Mouse (Mus musculus) activated CD4-positive, CD25-positive, alpha-beta regulatory T cell, adult 4 months (primary cell): ENCODE results near the gene Dnase1l2. TPM values are rescaled to one million over a fixed set of nuclear protein-coding genes. Genes with fewer than 3 reads are reported as not detected.

ENCODE experiments used
- ATAC-seq: one replicate; pipeline ENCODE4 v1.8.0; 2017
- polyA plus RNA-seq, 2 experiments: library from polyadenylated mRNA; unstranded; fragments of 100-300 nt; shearing (Covaris generic); gene quantifications; one replicate each; pipeline ENCODE4 v1.2.1; 2017

Gene Dnase1l2
- polyA plus RNA-seq: 1 to 10 TPM; 1.9 to 3.6 TPM

DNA sequence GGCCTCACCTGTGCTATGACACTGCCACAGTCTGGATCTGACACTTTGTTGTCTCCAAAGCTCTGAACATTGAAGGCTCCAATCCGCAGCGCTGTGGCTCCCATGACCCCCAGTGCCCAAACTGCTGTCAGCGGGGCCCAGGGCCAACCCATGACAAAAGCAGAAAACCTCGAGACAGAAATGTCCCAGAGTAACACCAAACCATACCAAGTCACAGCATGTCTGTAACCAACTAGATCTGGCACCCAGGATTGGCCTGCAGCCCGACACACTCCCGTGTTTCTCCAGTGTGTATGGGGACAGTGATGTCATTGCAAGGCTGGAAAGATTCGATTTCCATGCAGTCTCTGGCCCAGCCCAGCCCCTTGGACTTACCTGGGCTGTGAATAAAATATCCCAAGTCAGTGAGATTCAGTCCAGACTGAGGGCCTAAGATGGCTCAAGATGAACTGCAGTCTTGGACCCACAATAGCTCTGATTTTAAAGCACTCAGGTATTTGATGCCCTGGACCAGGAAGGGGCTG is at the start of gene Dnase1l2:
Gene Dnase1l2 (minus strand): TSS at position 474 of the 524 bp plus-strand sequence.
- ATAC-seq: no peak

DNA sequence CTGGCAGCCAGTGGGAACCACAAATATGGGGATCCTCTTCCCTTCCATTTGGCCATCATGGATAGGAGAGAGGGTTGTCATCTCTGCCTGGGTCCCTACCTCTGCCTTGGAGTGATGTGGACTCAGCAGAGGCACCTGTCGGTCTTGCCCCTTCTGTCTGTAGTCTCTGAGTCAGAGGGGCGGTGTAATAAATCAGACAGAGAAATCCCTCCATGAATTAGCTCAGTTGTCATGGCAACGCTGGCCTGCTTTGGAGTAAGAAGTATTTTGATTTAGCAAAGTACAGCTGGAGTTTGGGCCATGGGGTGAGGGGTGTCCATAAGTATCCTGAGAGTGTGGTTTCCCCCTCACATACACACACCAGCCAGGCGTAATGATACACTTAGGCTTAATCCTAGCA is 47.5 kb upstream of the Dnase1l2 start:
- no peak for ATAC-seq

DNA sequence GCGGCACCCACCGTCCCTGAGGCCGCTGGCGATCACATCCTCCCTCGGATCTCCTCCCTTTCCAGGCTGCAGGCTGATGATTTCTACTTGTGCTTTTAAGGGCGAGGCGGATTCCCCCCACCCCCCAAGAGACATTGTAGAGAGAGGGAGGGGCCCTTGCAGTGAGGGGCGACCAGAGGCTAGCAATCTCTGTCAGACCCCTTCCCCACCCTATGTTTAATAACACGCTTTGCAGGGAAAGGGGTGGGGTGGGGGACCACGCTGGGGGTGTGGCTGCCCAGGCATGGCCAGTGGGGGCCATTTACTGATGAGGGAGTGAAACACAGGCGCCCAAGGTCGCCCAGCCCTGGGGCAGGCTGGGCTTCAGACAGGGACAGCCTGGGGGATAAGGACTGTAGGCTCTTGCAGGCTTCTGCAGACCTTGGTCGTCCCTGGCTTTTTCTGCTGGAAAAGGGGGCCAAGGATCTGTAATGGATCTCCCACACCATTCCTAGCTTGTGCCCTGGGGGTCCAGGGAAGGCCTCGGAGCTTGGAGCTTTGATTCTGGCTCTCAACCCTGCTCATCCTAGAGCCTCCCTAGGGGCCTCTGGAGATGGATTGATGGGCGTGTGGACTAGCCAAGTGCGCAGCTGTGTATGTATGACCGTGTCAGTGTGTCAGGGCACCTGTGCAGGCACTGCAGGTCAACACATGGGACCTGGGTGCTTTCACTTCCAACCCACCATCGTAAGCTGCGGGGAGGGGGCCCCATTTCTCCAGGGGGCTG is 46.5 kb upstream of the Dnase1l2 start:
- ATAC-seq: no peak

DNA sequence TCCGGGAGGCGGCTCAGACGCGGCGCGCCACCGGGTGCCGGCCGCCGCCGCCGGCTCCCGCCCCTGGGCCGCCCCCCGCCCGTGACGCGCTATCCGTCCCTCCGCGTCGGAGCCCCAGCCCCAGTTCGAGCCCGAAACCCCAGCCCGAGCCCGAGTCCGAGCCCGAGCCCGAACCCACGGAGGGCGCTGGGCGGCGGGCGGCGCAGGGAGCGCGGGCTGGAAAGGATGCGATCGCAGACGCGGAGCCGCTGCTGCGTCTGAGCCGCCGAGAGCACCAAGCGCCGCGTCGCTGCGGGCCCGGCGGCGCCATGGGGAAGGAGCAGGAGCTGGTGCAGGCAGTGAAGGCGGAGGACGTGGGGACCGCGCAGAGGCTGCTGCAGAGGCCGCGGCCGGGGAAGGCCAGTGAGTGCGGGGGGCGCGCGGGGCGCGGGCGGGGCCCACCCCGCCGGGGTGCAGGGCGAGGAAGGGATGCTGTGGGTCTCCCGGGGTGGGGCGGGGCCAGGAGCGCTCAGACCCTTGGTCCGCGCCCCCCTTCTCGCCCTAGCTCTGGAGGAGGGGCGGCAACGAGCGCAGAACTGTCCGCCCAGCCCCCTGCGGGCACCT is 45.9 kb upstream of the Dnase1l2 start:
- no peak for ATAC-seq

DNA sequence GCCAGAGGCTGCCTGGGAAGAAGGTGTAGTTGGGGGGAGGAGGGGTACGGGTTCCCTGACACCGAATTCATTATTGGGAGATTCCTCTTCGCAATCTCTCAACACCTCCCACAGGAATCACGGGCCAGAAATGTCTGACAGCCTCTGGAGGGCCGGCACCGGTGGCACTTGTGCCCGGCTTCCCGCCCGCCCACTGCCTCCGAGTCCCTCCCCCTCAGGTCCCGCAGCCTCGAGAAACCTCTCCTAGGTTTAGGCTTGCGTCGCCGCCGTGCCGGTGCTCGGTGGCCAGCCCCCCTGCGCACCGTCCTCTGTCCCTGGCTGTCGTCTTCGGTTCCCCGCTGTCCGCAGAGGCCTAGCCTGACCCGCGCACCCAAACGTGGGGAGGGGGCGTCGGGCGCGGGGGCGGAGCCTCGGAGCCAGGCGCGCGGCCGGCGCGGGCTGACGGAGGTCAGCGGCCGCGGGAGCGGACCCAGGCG is 45.3 kb upstream of the Dnase1l2 start, which contains the start of gene Caskin1:
Gene Caskin1 (plus strand): TSS at position 416 of the 476 bp plus-strand sequence.
- ATAC-seq: no peak

DNA sequence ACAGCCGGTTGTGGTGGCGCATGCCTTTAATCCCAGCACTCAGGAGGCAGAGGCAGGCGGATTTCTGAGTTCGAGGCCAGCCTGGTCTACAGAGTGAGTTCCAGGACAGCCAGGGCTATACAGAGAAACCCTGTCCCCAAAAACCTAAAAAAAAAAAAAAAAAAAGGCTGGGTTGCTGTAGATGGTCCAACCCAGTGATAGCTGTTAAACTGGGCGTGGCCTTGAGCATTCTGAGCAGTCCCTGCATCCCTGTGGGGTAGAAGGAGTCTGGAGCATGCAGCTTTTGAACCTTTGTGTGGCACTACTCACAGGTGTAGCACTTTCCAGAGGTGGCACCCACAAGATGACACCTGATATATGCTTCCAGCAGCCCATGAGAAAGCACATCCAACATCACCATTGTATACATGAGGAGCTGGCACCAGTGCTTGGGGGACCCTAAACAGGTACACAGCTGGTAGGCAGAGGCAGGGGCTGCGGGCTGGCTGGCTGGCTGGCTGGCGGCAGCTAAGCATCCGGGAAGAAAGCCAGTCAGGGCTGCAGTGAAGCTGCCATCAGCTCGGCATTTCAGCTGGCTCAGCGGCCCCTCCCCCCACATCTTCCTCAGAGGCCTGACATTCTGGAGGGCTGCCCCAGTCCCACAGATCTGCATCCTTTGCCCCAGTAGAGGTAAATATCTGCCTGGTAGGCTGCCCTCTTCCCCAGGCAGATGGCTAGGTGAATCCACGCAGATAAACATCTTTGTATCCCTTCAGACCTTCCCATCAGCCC is 42.4 kb upstream of the Dnase1l2 start:
- no peak for ATAC-seq

DNA sequence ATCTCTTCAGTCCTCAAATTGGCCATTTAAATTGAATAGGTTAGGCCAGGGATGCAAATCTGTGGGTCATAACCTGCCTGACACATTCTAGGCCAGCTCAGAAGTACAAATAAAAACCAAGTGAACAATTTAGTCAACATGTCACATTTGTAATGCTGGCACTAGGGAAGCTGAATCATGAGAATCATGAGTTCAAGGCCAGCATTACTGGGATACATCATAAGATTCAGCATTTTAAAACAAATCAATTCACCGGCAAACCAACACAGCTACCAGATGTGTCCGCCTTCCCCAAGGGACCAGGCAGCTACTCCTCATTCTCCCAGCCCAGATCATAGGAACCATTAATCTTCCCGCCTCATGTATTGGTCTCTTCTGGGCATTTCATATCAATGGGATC is 40.6 kb upstream of the Dnase1l2 start:
- no peak for ATAC-seq

DNA sequence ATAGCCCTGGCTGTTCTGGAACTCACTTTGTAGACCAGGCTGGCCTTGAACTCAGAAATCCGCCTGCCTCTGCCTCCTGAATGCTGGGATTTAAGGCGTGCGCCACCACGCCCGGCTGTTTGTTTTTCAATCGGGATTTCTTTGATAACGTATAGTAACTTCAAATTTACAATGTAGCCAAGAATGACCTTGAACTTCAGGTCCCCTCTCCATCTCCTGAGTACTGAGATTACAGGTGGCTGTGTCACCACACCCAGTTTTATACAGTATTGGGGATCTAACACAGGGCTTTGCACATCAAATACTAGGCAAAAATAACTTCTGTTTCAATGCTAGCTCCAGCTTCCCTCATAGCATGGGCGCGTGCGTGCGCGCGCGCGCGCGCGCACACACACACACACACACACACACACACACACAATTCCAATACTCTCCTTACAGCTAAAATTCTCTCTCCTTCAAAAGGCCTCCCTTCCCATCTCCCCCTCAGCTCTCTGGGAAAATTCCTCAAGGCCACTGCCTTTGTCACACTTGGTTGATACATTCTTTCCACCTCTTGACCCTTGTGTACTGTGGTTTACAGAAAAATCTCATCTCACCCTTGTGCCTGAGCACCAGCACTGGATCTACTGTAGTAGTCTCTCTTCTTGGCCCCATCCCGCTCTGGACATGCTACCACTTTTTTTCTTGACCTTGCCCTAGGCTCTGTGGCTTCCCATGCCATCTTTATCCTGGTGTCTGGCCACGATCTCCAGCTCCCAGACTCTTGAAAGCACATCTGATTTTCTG is 38.3 kb upstream of the Dnase1l2 start:
- ATAC-seq: no peak

DNA sequence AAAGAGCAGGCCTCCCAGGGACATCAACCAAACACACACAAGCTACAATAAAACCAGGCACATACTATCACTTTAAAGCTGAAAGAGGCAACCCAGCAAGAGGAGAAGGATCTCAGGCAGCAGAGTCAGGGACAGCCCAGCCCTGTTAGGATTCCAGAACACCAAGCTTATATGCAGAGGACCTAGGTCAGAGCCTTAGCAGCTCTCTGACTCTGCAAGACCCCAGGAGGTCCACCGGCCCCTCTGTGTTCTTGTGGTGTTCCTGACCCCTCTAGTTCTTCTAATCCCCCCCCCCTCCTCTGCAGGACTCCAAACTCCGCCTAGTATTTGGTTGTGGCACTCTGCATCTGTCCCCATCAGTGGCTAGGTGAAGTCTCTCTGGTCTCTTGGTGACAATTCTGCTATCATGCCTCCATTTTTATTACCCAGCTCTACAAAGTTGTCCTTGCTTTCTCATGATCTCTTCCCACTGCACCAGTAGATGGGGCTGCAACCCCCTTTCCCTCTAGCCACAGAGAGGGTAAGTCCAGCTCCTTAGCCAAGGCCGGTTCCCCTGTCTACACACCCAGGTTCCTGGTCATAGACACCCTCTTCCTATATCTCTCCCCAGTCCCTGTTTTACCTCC is 37.4 kb upstream of the Dnase1l2 start:
- ATAC-seq: no peak

DNA sequence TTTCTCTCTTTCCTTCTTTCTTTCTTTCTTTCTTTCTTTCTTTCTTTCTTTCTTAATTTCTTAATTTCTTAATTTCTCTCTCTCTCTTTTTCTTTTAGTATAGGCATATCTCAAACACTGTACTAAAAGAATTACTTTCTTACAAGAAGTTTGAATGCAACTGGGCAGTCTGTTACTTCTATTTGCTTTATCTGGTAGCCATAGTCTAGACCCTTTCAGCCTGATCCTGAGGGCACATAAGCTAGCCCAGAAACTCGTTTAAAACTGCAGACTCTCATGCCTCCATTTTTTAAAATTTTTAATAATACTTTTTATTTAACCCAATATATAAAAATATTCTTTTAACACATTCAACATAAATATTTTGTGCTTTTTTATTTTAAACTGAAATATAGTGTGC is 36.5 kb upstream of the Dnase1l2 start:
- no peak for ATAC-seq

DNA sequence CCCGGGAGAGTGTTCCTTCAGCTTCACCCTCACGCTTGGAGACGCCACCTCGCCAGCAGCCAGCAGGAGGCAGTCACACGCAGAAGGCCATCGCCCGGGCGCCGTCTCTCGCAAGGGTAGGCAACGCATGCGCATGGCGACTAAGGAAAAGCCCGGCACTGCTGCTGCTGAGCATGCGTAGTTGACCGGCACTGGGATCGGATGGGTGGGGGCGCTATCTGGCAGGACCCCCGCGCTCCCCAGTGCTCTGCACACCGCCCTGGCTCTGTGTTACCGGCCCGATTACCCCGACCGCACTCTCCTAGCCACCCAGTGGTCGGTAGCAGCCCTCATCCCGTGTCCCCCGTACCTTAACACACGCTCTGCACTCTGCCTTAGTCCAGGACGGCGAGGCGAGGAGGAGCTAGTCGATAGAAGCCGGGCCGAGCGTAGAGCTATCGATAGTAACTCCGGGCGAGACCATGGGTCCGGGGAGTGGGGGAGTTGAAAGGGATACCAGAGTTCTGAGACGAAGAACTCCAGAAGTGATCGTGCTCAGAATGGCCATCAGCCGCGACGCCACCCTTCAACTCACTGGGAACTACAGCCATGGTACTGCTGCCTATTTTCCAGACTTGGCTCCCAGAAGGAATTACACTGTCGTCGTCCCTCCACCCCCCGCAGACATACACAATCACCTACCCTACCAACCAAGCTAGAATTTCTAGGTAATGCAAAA is 35.9 kb upstream of the Dnase1l2 start, which contains the start of gene Mlst8:
Gene Mlst8 (minus strand): TSS at position 416 of the 718 bp plus-strand sequence.
- peak; percentile 90 for ATAC-seq

DNA sequence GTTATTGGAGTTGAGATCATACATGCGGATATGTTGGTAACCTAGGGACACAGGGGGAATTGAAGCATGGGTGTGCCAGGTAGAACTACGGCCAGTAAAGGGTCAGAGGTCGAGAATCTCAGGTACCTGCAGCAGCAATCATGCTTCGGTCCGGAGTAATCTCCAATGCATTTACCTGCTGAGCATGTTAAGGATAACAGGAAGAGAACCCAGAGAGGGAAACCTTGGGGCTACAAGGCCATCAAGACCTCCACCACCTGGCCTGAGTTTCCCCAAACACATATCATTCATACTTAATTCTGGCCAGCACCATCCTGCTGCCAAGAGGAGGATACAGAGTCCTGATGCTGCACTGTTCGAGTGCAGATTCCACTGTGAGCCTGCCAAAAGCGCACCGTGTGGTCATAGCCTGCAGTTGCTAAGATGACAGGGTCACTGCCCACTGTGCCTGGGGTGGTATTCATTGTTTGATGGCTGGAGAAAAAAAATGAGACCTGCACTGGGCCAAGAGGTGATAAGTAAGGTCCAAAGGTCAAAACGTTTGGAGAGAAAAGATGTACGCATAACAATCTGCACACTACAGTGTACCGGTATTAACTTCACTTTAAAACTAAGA is 35.2 kb upstream of the Dnase1l2 start:
- no peak for ATAC-seq

DNA sequence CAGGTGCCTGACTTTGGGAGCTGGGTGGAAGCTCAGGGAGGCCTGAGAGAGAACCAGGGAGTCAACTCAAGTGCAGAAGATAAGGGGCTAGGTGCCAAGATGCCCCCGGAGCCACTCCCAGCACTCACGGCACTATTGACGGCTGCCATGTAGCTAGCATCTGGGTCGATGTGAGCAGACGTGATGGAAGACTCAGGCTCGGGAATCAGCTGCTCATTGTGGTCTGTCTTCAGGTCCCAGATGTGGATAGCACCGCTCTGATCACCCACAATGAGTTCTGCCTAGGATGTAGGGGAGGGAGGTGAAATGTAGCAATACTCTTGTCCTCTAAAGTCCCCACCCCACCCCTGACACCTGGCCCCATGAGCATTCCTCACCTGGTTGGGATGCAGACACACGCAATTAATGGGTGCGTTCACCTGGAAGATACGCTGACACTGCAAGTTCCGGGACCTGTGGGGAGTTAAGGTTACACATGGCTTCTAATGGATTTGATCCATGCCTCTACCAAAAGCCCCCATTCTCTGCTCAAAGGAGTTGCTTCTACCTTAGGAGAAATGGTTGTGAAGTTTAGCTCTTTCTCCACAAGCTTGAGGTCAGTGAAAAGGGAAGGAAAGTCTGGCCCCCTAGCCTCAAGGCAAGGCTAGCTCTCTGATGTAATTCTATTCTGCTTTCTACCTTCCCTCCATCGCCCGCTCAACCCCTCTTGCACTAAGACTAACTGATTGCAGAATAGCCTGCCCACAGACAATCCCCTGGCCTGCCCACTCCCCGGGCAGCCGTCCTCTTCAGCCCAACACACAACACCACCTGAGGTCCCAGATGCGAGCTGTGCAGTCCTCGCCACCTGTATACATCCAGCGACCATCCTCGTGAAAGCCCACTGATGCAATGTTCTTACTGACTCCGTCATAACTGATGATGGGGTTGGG is 34.4 kb upstream of the Dnase1l2 start:
- no peak for ATAC-seq

DNA sequence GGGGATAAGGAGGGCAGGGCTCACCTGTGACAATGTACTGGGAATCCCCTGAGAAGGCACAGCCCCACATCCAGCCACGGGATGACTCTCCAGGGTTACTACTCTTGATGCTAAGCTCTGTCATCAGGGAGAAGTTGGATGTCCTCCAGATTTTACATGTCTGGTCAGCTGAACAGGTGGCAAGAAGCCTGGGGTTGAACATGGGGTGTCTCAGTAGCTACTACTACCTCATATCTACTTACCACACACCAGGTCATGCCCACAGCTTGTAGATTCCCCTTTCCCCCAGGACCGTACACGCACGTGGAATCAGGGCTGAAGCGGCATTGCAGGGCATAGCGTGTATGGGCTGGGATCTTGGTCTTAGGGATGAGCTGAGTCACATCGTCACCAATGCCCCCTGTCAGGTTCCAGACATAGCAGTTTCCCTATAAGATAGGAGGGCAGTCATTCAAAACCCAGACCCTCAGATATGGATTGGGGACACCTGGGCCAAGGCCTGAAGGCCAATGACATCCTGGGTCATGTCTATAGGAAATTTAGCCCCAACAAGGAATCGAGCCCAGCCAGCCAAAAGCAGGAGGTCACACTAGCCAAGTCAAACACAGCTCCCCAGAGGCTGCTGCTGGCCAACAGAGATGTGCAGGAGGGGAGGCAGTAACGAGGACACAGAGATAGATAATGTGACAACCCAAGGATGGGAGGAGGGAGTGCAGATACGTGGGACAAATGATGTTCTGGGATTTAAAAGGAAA is 33.3 kb upstream of the Dnase1l2 start:
- ATAC-seq: no peak

DNA sequence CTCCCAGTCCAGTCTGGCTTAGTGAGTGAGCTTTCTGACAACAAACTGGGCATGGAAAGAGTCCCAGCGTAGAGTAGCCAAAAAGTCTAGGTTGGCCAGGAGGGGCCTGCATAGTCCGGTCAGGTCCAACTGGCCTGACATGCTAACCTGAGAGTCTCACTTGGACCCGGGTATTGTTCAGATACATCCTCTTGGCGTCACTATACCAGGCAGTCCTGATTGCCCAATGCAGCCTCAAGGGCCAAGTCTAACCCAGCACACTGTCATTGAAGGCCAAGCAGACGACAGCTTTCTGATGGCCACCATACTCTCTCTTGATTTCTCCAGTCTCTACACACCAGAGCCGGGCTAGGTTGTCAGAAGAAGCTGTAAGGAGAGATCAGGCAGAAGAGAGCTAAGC is 32.7 kb upstream of the Dnase1l2 start:
- no peak for ATAC-seq

DNA sequence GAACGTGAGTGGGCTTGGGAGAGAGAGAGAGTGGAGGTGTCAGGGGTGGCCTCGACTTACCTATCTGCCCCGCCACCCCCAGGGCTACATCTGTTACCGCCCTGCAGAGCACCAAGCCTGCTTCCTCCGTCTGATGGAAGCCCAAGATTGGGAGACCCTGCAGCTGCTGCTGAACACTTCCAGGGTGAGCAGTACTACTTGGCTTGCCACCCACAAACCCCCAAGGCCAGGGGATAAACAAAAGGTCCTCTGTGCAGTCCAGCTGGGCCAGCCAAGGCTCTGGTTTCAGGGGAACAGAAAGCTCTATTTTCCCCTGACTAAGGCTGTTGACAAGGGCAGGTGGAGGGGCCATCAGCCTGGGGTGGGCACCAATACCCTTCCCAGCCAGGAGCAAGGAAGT is 31.7 kb upstream of the Dnase1l2 start:
- no peak for ATAC-seq

DNA sequence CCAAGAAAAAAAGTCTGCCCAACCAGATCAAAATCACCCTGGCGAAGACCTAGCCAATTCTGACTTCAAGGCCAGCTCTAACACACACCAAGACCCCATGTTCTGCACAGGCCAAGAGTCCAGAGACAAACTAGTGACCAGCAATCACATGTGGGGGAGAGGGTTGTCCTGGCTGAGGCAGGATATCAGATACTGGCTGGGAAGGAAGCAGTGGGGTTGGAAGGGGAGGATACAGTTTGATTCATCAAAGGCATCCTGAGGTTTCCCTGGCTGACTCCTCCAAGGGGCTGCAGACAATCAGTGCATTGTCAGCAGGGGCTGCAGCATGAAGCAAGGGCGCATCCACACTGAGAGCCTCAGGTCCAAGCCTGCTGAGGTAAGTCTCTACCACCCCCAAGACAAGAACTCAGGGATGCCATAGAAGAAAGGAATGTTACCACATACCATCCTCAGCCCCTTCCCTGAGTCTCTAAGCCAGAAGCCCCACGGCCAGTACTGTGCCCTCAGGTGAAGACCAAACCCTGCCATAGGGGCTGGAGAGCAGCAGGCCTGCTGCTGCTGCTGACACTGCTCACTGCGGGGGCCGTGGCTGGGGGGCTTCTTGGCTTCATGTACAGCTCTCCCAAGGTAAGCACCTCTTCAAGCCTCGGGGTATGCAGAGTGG is 30.8 kb upstream of the Dnase1l2 start, which contains the start of gene Bricd5:
Gene Bricd5 (plus strand): TSS at position 273 of the 664 bp plus-strand sequence.
- no peak for ATAC-seq

DNA sequence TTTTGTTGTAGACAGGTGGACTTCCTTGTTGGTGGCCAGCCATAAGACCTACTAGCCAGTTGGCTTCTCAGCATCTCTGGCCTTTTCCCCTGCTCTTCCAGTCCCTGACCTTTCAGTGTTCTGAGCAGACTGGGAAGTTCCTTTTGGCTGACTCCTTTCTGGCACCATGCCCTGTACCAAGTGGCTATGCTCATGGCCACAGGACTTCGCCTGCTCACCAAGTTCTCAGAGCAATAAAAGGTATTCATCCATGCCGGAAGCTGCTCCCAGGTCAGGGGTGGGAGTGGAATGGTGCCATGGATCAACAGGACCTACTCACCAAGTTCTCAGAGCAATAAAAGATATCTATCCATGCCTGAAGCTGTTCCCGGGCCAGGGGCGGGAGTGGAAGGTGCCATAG is 29.6 kb upstream of the Dnase1l2 start:
- no peak for ATAC-seq
